Mouse (Mus musculus) retina, embryonic 14.5 days (tissue): ENCODE data around the gene Slc7a3.
"Not testable (repeated sequence)": the region's sequence is repeated elsewhere in the genome, so short reads cannot be mapped to it uniquely, and the experiment has no call there.

Experiments used
- DNase-seq: peaks from one replicate; pipeline ENCODE4 v3.0.0-alpha.2; 2015; ENCODE audit warnings: low spot score

Slc7a3 gene

DNA sequence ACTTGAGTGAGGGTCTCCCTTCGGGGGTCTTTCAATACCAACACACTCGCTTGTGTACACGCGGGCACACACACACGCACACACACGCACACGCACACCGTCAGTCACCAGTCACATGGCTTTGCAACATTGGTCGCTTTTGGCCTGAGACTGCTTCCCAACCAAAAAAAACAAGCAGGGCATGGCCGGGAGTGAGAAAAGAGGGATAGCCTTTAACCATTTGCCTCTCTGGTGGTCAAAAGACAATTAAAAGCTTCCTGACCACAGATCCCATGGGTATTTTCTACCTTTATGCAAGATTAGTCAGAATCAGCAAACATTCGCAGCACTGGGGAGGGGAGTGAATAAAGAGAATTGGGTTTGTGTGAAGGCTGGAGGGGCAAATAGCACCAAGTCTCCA lies at the start of gene Slc7a3:
TSS of gene Slc7a3 (minus strand) at position 101 of the 400 bp plus-strand sequence.
- DNase-seq, result no peak

DNA sequence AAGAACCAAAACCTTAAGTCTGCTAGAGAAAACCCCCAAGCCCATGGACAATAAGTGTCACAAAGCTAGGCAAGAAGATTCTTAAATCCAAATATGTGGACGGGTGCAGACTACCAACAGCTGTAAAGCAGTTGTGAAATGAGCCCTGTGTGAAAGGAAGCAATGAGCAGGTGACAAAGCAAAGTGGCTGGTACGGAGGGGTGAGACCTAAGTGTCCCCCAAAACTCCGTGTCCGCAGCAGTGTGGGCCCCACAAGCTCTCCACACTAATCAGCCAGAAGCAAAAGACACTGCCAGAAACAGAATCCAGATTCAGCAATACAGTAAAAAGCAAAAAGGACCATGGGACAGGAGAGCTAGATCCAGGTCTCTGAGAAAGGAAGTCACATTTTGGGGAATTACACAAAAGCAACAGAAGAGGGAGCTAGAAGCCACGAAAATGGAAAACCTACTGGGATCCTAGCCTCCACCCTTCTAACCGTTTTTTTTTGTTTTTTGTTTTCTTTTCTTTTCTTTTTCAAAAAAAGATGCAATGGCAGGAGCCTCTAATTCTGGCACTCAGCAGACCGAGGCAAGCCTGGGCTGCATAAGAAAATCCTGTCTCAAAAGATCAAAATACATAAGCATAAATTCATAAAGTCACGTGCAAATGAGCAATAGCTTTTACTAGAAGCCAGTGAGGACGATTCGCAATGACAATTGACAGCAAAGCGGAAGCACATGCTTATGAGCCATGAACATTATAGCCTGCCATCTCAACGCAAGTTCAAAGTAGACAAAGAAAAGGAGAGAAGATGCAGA lies 46.4 kb upstream of the Slc7a3 start:
- DNase-seq, result peak; percentile 78

DNA sequence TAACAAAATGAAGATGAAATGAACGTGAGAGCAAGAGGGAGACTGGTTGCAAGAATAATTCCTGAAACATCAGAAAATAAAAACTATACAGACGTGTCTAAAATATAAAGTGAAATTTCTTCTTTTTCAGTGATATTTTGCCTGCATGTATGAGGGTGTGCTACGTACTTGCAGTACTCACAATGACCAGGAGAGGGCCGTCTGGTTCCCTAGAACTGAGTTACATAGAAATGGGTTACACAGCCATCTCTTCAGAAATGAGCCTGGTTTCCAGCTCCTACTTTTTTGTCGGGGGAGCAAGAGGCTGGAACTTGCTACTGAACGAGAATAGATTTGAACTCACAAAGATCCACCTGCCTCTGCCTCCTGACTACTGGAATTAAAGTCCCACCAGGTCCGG lies 45.2 kb upstream of the Slc7a3 start:
- peak; percentile 78 for DNase-seq

DNA sequence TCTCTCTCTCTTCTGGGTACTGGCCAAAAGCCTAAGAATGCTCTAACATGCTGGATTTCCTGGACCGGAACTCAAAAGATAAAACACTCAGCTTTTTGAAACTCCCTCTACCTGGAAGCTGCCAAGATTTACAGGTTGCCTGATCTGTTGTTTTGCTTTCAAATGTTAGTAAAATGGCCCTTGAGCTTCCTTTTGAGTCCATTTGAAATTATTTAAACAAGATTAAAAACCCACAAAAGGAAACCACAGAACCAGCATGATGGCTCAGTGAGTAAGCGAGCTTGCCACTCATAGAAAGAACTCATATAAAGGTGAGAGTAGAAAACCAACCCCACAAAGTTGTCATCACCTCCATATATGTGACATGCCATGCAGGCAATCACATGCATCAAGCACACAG lies 42.7 kb upstream of the Slc7a3 start:
- DNase-seq, result no peak

DNA sequence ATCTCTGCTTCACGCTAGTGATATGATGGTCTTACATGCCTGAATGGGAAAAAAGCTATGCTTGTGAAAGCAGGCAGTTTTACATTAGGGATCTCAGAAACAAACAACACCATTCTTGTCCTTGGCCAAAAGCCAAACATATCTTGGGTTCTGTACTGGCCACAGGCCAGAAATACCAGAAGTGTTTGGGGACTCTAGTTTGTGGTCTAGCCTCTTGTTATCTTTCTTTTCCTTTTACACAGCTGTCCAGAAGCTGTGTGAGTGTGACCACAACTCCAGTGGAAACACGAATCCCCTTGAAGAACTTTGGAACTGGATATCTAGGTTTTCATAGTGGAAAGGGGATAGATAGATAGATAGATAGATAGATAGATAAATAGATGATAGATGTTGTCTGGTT lies 41.2 kb upstream of the Slc7a3 start:
- no peak for DNase-seq

DNA sequence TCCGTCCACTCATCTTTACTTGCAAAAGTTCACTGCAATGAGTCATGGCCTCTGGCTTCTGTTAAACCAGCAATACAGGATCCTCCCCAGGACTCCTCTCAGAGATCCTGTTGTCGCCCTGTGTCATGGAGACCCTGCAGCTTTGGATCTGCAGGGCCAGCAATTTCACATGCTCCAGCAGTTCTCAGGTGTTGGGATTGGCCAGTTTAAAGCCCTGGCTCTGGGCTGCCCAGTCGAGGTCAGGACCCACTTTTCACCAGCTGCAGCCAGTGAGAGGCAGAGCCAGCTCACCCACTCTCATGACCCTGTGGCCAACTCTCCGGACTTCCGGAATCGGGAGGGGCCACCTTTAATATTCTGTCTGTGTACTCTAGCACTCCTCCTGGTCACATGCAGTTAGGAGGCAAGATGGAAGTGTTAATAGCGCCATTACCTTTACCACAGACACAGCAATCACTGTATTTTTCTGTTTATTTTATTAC lies 40.7 kb upstream of the Slc7a3 start:
- DNase-seq, result no peak

DNA sequence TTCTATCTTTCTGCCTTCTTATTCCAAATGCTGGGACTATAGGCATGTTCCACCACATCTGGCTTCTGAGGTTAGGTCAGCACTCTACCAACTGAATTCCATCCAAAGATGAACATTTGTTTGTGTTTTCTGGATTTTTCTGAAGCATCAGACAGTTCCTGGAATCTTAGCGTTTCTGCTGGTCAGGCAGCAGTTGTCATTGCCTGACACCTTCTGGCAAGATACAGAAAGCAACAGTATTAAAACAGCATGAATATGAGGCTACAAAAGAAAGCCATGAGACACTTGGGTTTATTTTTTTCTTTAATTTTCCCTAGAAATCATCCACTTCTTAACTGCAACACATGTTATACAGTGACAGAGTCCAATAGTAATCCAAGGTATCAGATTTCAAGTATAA lies 34.7 kb upstream of the Slc7a3 start:
- DNase-seq, result no peak

DNA sequence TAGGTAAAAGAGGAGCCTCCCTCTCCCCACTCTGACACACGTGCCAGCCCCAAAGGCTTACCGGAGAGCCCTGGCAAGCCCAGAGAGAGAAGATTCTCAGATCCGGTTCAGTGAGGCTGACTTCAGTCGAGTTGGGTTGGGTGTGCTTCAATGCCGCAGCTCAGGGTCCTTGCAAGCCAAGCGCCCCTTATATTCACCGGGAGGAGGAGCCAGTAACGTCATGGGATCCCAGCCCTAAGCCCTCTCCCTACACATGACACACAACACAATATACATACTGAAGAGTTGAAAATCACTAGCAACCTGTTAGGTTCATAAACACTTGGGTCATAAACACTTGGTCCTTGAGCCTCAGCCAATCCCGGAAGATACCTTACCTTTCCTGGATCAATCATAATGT lies 609 bp downstream of the Slc7a3 start:
- not testable (repeated sequence) for DNase-seq

DNA sequence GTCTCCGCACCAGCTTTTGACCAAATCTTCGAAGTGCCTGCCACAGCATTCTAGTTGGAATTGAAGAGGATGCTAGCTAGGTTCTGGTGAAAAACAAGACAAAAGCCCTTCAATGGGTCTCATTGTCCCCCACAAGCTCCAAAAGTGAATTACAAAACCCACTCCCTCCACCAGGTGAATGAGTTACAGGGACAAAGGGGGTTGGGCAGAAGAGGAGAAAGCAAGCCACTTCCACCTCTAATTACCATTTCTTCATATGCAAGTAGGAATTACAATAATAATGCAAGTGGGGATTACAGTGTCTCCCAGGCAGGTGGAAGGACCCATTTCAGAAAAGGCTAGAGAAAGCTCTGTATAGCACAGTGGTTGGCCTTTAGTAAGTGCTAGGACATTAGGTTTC lies 1.6 kb downstream of the Slc7a3 start:
- DNase-seq, result no peak

DNA sequence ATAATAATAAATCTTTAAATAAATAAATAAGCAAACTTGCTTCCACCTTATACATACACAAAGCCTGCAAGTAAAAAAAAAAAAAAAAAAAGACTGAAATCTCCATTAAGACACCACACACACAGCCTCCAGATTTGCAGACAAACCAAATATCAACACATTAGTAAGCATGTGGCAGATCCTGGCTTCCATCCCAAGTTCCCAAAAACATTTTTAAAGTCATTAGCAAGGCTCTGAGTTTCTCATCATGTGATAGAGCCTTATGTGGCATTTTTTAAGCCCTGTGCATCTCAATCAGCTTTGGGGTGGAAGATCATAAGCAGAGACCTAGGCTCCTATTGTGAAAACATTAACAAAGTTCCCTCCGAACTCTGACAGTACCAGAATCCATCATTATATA lies 20.6 kb downstream of the Slc7a3 start:
- no peak for DNase-seq

DNA sequence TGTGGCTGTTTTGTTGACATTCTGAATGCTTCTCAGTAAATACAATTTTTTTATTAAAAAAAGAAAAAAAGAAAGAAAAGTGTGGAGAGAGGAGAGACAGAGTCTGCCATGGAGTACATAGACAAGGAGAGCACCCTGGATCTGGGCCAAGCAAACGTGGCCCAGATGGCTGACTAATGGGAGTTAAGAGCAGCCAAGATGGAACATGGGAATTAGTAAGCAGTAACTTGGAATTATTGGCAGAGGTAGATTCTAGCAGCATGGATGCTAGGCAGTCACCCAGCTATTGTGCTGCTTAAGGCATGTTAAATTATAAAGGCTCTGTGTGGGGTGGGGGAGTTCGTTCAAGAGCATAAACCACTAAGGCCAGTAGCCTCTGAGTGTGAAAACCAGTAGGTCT lies 22.3 kb downstream of the Slc7a3 start:
- no peak for DNase-seq

DNA sequence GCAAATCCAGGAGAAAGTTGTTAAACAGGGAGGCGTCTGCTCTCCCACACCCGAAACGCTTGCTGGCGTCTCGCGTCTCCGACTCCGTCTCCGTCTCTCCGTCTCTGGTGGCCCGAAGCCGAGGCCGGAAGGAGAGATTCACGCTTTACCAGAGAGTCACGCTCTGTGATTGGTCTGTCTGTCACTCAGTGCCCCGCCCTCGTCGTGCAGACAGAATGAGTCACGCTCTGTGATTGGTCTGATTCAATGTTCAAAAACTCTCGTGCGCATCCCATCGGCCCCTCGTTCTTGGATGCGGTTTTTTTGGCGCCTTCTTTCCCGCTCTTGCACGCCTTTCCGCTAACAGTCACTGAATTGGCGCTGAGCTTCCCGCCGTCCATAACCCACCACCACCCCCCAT lies 26.3 kb downstream of the Slc7a3 start, which contains the start of gene Tex11:
TSS of gene Tex11 (minus strand) at position 127 of the 400 bp plus-strand sequence.
- no peak for DNase-seq
